Mouse (Mus musculus) MEL (cell line): ENCODE measurements around the gene Mrnip. TPM values are rescaled to one million over a fixed set of nuclear protein-coding genes. Genes with fewer than 3 reads are reported as not detected.

Source experiments
- DNase-seq: peaks from one replicate; pipeline ENCODE4 v3.0.0; 2011; ENCODE audit warnings: low read depth, low spot score
- H3K27ac ChIP-seq: 2 replicates; pipeline ENCODE4 v1.5.1; 2012; ENCODE audit warnings: low read depth, mild to moderate bottlenecking, control low read depth, low read length, moderate library complexity; ENCODE audit not compliant: control insufficient read depth
- H3K27me3 ChIP-seq, 2 experiments: fragments of 150-350 bp in 1 of 2; sonication (generic) in 1 of 2; 2 replicates each; pipeline ENCODE4 v1.6.1; 2012; ENCODE audit warnings: low read length in 2 of 2, mild to moderate bottlenecking in 2 of 2, improper control_type of control experiment in 1 of 2, moderate library complexity in 1 of 2; ENCODE audit not compliant: insufficient read depth in 2 of 2, control insufficient read depth in 1 of 2
- H3K36me3 ChIP-seq, 2 experiments: 2 replicates each; pipeline ENCODE4 v1.6.1; 2012 to 2014; ENCODE audit warnings: low read length in 2 of 2, improper control_type of control experiment in 1 of 2, inconsistent platforms in 1 of 2, mild to moderate bottlenecking in 1 of 2; ENCODE audit not compliant: insufficient read depth in 2 of 2, control insufficient read depth in 1 of 2
- H3K4me1 ChIP-seq, 2 experiments: fragments of 150-350 bp in 1 of 2; sonication (generic) in 1 of 2; 2 replicates each; pipeline ENCODE4 v1.6.1; 2012; ENCODE audit warnings: low read length in 2 of 2, improper control_type of control experiment in 1 of 2, mild to moderate bottlenecking in 1 of 2; ENCODE audit not compliant: insufficient read depth in 2 of 2, control insufficient read depth in 1 of 2
- H3K4me3 ChIP-seq, 2 experiments: fragments of 150-350 bp in 1 of 2; sonication (generic) in 1 of 2; 2 replicates each; pipeline ENCODE4 v1.5.1; 2012; ENCODE audit warnings: low read depth in 2 of 2, low read length in 2 of 2, mild to moderate bottlenecking in 2 of 2, moderate library complexity in 2 of 2, control low read depth in 1 of 2, improper control_type of control experiment in 1 of 2; ENCODE audit not compliant: control insufficient read depth in 1 of 2, insufficient read depth in 1 of 2
- H3K79me2 ChIP-seq: 2 replicates; pipeline ENCODE4 v1.6.1; 2012; ENCODE audit warnings: mild to moderate bottlenecking, low read length, moderate library complexity; ENCODE audit not compliant: control insufficient read depth, poor library complexity, insufficient read depth
- H3K9ac ChIP-seq: 2 replicates; pipeline ENCODE4 v1.6.1; 2012; ENCODE audit warnings: low read depth, mild to moderate bottlenecking, control low read depth, low read length, moderate library complexity; ENCODE audit not compliant: control insufficient read depth, poor library complexity, severe bottlenecking
- H3K9me3 ChIP-seq: fragments of 150-350 bp; sonication (generic); replicated peaks from 2 replicates; pipeline ENCODE4 v1.6.1; 2012; ENCODE audit warnings: mild to moderate bottlenecking, low read length, improper control_type of control experiment, moderate library complexity; ENCODE audit not compliant: insufficient read depth
- CTCF ChIP-seq, 3 experiments: IDR thresholded peaks in 2 of 3; conservative IDR thresholded peaks in 1 of 3; 2 replicates each; pipeline ENCODE4 v1.5.1; 2011 to 2012; ENCODE audit warnings: low read length in 3 of 3, low read depth in 2 of 3, mild to moderate bottlenecking in 2 of 3, improper control_type of control experiment in 1 of 3, inconsistent platforms in 1 of 3, mixed read lengths in 1 of 3, moderate library complexity in 1 of 3; ENCODE audit not compliant: control insufficient read depth in 1 of 3, insufficient read depth in 1 of 3, poor library complexity in 1 of 3, severe bottlenecking in 1 of 3
- E2F4 ChIP-seq: IDR thresholded peaks from 2 replicates; pipeline ENCODE4 v1.6.1; 2011; ENCODE audit warnings: low read depth, low read length, improper control_type of control experiment, borderline replicate concordance
- ELF1 ChIP-seq: IDR thresholded peaks from 2 replicates; pipeline ENCODE4 v1.6.1; 2014; ENCODE audit warnings: low read depth, mild to moderate bottlenecking, inconsistent platforms, low read length, improper control_type of control experiment, moderate library complexity
- EP300 ChIP-seq, 2 experiments: IDR thresholded peaks; 2 replicates each; pipeline ENCODE4 v1.6.1; 2011; ENCODE audit warnings: improper control_type of control experiment in 2 of 2, low read length in 2 of 2, low read depth in 1 of 2, mild to moderate bottlenecking in 1 of 2
- ETS1 ChIP-seq: IDR thresholded peaks from 2 replicates; pipeline ENCODE4 v1.6.1; 2012; ENCODE audit warnings: low read depth, mild to moderate bottlenecking, inconsistent platforms, low read length, improper control_type of control experiment, moderate library complexity
- GABPA ChIP-seq: IDR thresholded peaks from 2 replicates; pipeline ENCODE4 v1.6.1; 2012; ENCODE audit warnings: low read depth, mild to moderate bottlenecking, inconsistent platforms, low read length, improper control_type of control experiment, moderate library complexity
- JUND ChIP-seq: IDR thresholded peaks from 2 replicates; pipeline ENCODE4 v1.6.1; 2011; ENCODE audit warnings: low read depth, mild to moderate bottlenecking, improper control_type of control experiment, low read length
- KAT2A ChIP-seq: conservative IDR thresholded peaks from 2 replicates; pipeline ENCODE4 v1.6.1; 2012; ENCODE audit warnings: low read depth, low read length, improper control_type of control experiment, inconsistent platforms
- MAFK ChIP-seq: IDR thresholded peaks from 2 replicates; pipeline ENCODE4 v1.6.1; 2011; ENCODE audit warnings: low read depth, mild to moderate bottlenecking, low read length, improper control_type of control experiment, borderline replicate concordance
- MEF2A ChIP-seq: IDR thresholded peaks from 2 replicates; pipeline ENCODE4 v1.6.1; 2014; ENCODE audit warnings: low read depth, mild to moderate bottlenecking, inconsistent platforms, low read length, improper control_type of control experiment; ENCODE audit not compliant: poor library complexity, insufficient replicate concordance, severe bottlenecking; ENCODE audit errors: extremely low read depth
- MXI1 ChIP-seq: IDR thresholded peaks from 2 replicates; pipeline ENCODE4 v1.6.1; 2011; ENCODE audit warnings: mild to moderate bottlenecking, low read depth, low read length, improper control_type of control experiment
- MYB ChIP-seq: IDR thresholded peaks from 2 replicates; pipeline ENCODE4 v1.6.1; 2011; ENCODE audit warnings: mild to moderate bottlenecking, low read depth, low read length, improper control_type of control experiment
- POLR2AphosphoS2 ChIP-seq: IDR thresholded peaks from 2 replicates; pipeline ENCODE4 v1.6.1; 2011; ENCODE audit warnings: low read length, improper control_type of control experiment
- RAD21 ChIP-seq: IDR thresholded peaks from 2 replicates; pipeline ENCODE4 v1.6.1; 2011; ENCODE audit warnings: mild to moderate bottlenecking, low read depth, low read length, improper control_type of control experiment
- RCOR1 ChIP-seq: IDR thresholded peaks from 2 replicates; pipeline ENCODE4 v1.6.1; 2012; ENCODE audit warnings: low read depth, mild to moderate bottlenecking, inconsistent platforms, low read length, improper control_type of control experiment
- SMC3 ChIP-seq: IDR thresholded peaks from 2 replicates; pipeline ENCODE4 v1.6.1; 2011; ENCODE audit warnings: low read depth, low read length, improper control_type of control experiment
- UBTF ChIP-seq: IDR thresholded peaks from 2 replicates; pipeline ENCODE4 v1.6.1; 2012; ENCODE audit warnings: low read depth, mild to moderate bottlenecking, inconsistent platforms, low read length, improper control_type of control experiment, moderate library complexity, borderline replicate concordance; ENCODE audit not compliant: insufficient read depth
- ZC3H11A ChIP-seq: IDR thresholded peaks from 2 replicates; pipeline ENCODE4 v1.6.1; 2012; ENCODE audit warnings: low read depth, mild to moderate bottlenecking, inconsistent platforms, low read length, improper control_type of control experiment
- ZKSCAN1 ChIP-seq: IDR thresholded peaks from 2 replicates; pipeline ENCODE4 v1.6.1; 2012; ENCODE audit warnings: low read depth, mild to moderate bottlenecking, inconsistent platforms, low read length, improper control_type of control experiment, moderate library complexity
- polyA plus RNA-seq, 2 experiments: library from polyadenylated mRNA; stranded (reverse) in 1 of 2; unstranded in 1 of 2; fragments of >175 nt in 1 of 2; fragments of >200 nt in 1 of 2; gene quantifications; 2 replicates each; pipeline versions ENCODE4 v1.2.1 to v1.2.4; 2012; ENCODE audit warnings: low replicate concordance in 2 of 2, low read depth in 1 of 2; ENCODE audit not compliant: insufficient read length in 2 of 2, insufficient read depth in 1 of 2, missing spikeins in 1 of 2
- total RNA-seq: library from RNA; depleted of rRNA; stranded (reverse); fragments of 300-350 nt; gene quantifications from 2 replicates; pipeline ENCODE4 v1.2.3, GENCODE M21; 2012

Mrnip gene
- total and polyA plus RNA-seq, 3 experiments, result 8.6 to 10.6 TPM; not detected in 1

- TF ChIP-seq CTCF (IDR thresholded peaks at IDR 0.05 in 2 of 3, conservative IDR thresholded peaks at IDR 0.05 in 1 of 3; ENCODE audit: control insufficient read depth in 1 of 3, insufficient read depth in 1 of 3, low read depth in 2 of 3, low read length in 3 of 3, poor library complexity in 1 of 3, severe bottlenecking in 1 of 3) (no peak), ELF1 (no peak), POLR2AphosphoS2 (peak; percentile 100), UBTF (no peak), MYB (0 out of 2 replicates have a peak, but pooled peaks have one; percentile 2), E2F4 (no peak)
These were observed 36.4 kb downstream of the Mrnip start, which contains the start of the genes Sqstm1 and Mgat4b (continued) for GRCm38 (mm10) chr11:50210505-50211151.

DNA sequence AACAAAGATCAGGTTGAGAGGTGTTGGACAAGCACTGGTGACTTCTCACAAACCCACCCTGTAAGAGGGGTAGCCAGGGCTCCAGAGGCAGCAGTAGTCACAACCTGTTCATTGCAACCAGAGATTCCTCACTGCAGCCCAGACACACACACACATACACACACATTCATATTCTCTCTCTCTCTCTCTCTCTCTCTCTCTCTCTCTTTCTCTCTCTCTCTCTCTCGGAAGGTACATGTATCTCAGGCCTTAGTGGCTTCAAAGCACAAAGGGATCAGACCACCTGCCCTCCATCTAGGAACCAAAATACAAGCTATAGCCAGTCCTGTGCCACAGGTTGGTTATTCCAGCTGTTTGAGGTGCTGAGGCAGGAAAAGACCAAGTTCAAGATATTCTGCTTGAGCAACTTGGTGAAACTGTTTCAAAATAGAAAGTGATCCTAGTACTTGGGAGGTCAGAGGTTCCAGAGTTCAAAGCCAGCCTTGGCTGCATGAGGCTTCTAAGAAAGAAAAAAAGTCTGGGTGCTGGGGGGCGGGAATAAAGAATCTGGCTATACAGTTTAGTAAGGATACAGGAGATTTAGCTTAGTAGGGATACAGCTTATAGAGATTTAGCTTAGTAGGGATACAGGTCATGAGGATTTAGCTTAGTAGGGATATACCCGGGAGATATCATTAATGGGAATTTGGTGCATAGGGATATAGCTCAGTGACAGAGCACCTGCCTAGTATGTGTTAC is 37.2 kb downstream of the Mrnip start:
- peak overlapping the region; percentile 89 for H3K9ac ChIP-seq
- TF ChIP-seq UBTF (no peak), ZKSCAN1 (peak; percentile 77), ELF1 (no peak), JUND (peak; percentile 74; the same call in 1 of the 2 replicates), SMC3 (no peak), GABPA (no peak), MEF2A (no peak), ZC3H11A (no peak)
- H3K4me3 ChIP-seq, result peak overlapping the region; percentile 71 to 94
- no peak for DNase-seq
- H3K27me3 ChIP-seq, result no peaks in the 10 kb centered on the region
- peaks cover 12 to 33% of the 10 kb centered on the region in 2 experiments for H3K4me1 ChIP-seq
- H3K79me2 ChIP-seq, result peaks cover 31% of the 10 kb centered on the region
- peak overlapping the region; percentile 71 for H3K27ac ChIP-seq
- no peaks in the 10 kb centered on the region for H3K9me3 ChIP-seq
- peaks cover 5 to 21% of the 10 kb centered on the region in 2 experiments for H3K36me3 ChIP-seq

GRCm38 (mm10) chr11:50212060-50212739 is 38.0 kb downstream of the Mrnip start:
- Histone ChIP-seq H3K36me3 (peaks cover 0 to 20% of the 10 kb centered on the region in 2 experiments), H3K4me1 (peaks cover 12 to 33% of the 10 kb centered on the region in 2 experiments), H3K4me3 (no peak overlapping the region)
- 0 out of 4 replicates have a peak, but pooled peaks of 1 of the 2 experiments have one; percentile 15 for TF ChIP-seq EP300 (IDR thresholded peaks at IDR 0.05; ENCODE audit: low read depth in 1 of 2, low read length in 2 of 2)
- no peak for TF ChIP-seq RAD21
- TF ChIP-seq ETS1, result peak; percentile 8; the same call in 1 of the 2 replicates
- TF ChIP-seq MAFK, result no peak
- no peak; the same call in 1 of the 2 replicates for TF ChIP-seq MXI1
- TF ChIP-seq RCOR1, result no peak
- TF ChIP-seq ELF1, result peak; percentile 71; the same call in 1 of the 2 replicates
- 0 out of 2 replicates have a peak, but pooled peaks have one; percentile 36 for TF ChIP-seq KAT2A
- TF ChIP-seq, all 39 proteins: peak for 4
- DNase-seq, result peak; percentile 61
- Histone ChIP-seq H3K9me3 (no peaks in the 10 kb centered on the region), H3K27ac (peak overlapping the region; percentile 71), H3K27me3 (no peaks in the 10 kb centered on the region), H3K9ac (peak overlapping the region; percentile 24; the same call in 1 of the 2 replicates), H3K79me2 (peaks cover 30% of the 10 kb centered on the region)
